Mouse (Mus musculus) limb, embryonic 14.5 days (tissue): ENCODE data around the gene Platr17. TPM values are rescaled to one million over a fixed set of nuclear protein-coding genes. Genes with fewer than 3 reads are reported as not detected.
"Not testable (repeated sequence)": the region's sequence is repeated elsewhere in the genome, so short reads cannot be mapped to it uniquely, and the experiment has no call there.

Experiments
- ATAC-seq: fragments of 200-750 bp; cut with Nextera tagmentation; 2 replicates; pipeline ENCODE4 v1.8.0; 2017; ENCODE audit warnings: low read depth, moderate number of reproducible peaks, moderate TSS enrichment; ENCODE audit not compliant: low FRiP score
- DNase-seq: peaks from one replicate; pipeline ENCODE4 v3.0.0-alpha.2; 2015; ENCODE audit warnings: low spot score
- H3K27ac ChIP-seq: fragments of 300-500 bp; sonication (generic); replicated peaks from 2 replicates; pipeline ENCODE4 v1.5.1; 2014; ENCODE audit warnings: low read depth, mild to moderate bottlenecking, low read length, moderate library complexity, mixed read lengths
- H3K27me3 ChIP-seq: fragments of 300-500 bp; sonication (generic); 2 replicates; pipeline ENCODE4 v1.6.1; 2014; ENCODE audit warnings: low read length, mixed read lengths; ENCODE audit not compliant: control insufficient read depth, insufficient read depth
- H3K36me3 ChIP-seq: fragments of 300-500 bp; sonication (generic); 2 replicates; pipeline ENCODE4 v1.6.1; 2014; ENCODE audit warnings: mild to moderate bottlenecking, low read length, moderate library complexity, mixed read lengths; ENCODE audit not compliant: control insufficient read depth, insufficient read depth
- H3K4me1 ChIP-seq: fragments of 300-500 bp; sonication (generic); 2 replicates; pipeline ENCODE4 v1.6.1; 2014; ENCODE audit warnings: antibody characterized with exemption, low read length, mixed read lengths; ENCODE audit not compliant: control insufficient read depth, insufficient read depth
- H3K4me2 ChIP-seq: fragments of 300-500 bp; sonication (generic); replicated peaks from 2 replicates; pipeline ENCODE4 v1.6.1; 2014; ENCODE audit warnings: low read depth, mild to moderate bottlenecking, low read length, moderate library complexity; ENCODE audit not compliant: severe bottlenecking
- H3K4me3 ChIP-seq: fragments of 300-500 bp; sonication (generic); replicated peaks from 2 replicates; pipeline ENCODE4 v1.5.1; 2014; ENCODE audit warnings: low read length
- H3K9ac ChIP-seq: fragments of 300-500 bp; sonication (generic); 2 replicates; pipeline ENCODE4 v1.6.1; 2014; ENCODE audit warnings: mild to moderate bottlenecking, low read depth, low read length, moderate library complexity; ENCODE audit not compliant: severe bottlenecking
- H3K9me3 ChIP-seq: fragments of 300-500 bp; sonication (generic); 2 replicates; pipeline ENCODE4 v1.6.1; 2016; ENCODE audit warnings: low read length; ENCODE audit not compliant: control insufficient read depth
- POLR2A ChIP-seq: fragments of 200-500 bp; IDR thresholded peaks from 2 replicates; pipeline ENCODE4 v1.8.0; 2012; ENCODE audit warnings: inconsistent platforms, mild to moderate bottlenecking, moderate library complexity, borderline replicate concordance; ENCODE audit not compliant: insufficient read depth, insufficient read length; ENCODE audit errors: extremely low read depth
- WGBS: fragments of 180-500 bp; shearing (Covaris S2); extraction: QIAGEN DNeasy Blood & Tissue Kit; methylation state at CpG from one replicate; pipeline ENCODE4 v1.1.7; 2014; 5-methylcytosine and 5-hydroxymethylcytosine counted together
- polyA plus RNA-seq, 2 experiments: library from polyadenylated mRNA; depleted of rRNA in 1 of 2; stranded (reverse) in 1 of 2; unstranded in 1 of 2; fragments of >200 nt; fragmentation: Nextera tagmentation in 1 of 2; extraction: Ambion mirVana in 1 of 2; gene quantifications; 2 replicates each; pipeline versions ENCODE4 v1.2.1 to v1.2.3; 2012 to 2014

Platr17 gene
- polyA plus RNA-seq, 2 experiments = 0.34 to 0.40 TPM

- WGBS = 45% methylated on average over 6 of the region's 6 CpGs
- no peak overlapping the region for H3K4me3 ChIP-seq
- H3K9me3 ChIP-seq = no peaks in the 10 kb centered on the region
- ATAC-seq = no peak
- TF ChIP-seq POLR2A = no peak
- no peak overlapping the region for H3K4me2 ChIP-seq
- DNase-seq = peak; percentile 58
- no peak overlapping the region for H3K27ac ChIP-seq
- no peaks in the 10 kb centered on the region for H3K36me3 ChIP-seq
- H3K9ac ChIP-seq = no peak overlapping the region
- H3K27me3 ChIP-seq = no peaks in the 10 kb centered on the region
- no peaks in the 10 kb centered on the region for H3K4me1 ChIP-seq
Measured at GRCm38 (mm10) chr17:33897114-33897794, 7.7 kb upstream of the Platr17 start.

GRCm38 (mm10) chr17:33898193-33898592 is 6.7 kb upstream of the Platr17 start:
- not testable (repeated sequence) for H3K4me1 ChIP-seq, H3K4me3 ChIP-seq, H3K9ac ChIP-seq, H3K9me3 ChIP-seq, H3K36me3 ChIP-seq, H3K4me2 ChIP-seq, ATAC-seq, H3K27me3 ChIP-seq, H3K27ac ChIP-seq, DNase-seq
- WGBS = 71% methylated on average over 4 of the region's 4 CpGs

- DNase-seq = no peak
- H3K27ac ChIP-seq = no peak overlapping the region
- WGBS = 71% methylated on average over 4 of the region's 4 CpGs
Measured at GRCm38 (mm10) chr17:33899642-33900041, 5.3 kb upstream of the Platr17 start.

GRCm38 (mm10) chr17:33900281-33900988 is 4.5 kb upstream of the Platr17 start:
- TF ChIP-seq POLR2A = no peak
- no peak for ATAC-seq
- H3K4me2 ChIP-seq = no peak overlapping the region
- no peak overlapping the region for H3K27ac ChIP-seq
- no peaks in the 10 kb centered on the region for H3K27me3 ChIP-seq
- no peaks in the 10 kb centered on the region for H3K9me3 ChIP-seq
- H3K36me3 ChIP-seq = no peaks in the 10 kb centered on the region
- no peaks in the 10 kb centered on the region for H3K4me1 ChIP-seq
- 50% methylated on average over 7 of the region's 7 CpGs for WGBS
- no peak for DNase-seq
- no peak overlapping the region for H3K9ac ChIP-seq
- H3K4me3 ChIP-seq = no peak overlapping the region

More at GRCm38 (mm10) chr17:33899642-33900041, 5.3 kb upstream of the Platr17 start:
- H3K36me3 ChIP-seq = no peaks in the 10 kb centered on the region
- no peaks in the 10 kb centered on the region for H3K4me1 ChIP-seq
- no peak overlapping the region for H3K4me2 ChIP-seq
- no peaks in the 10 kb centered on the region for H3K9me3 ChIP-seq
- no peak for TF ChIP-seq POLR2A
- no peaks in the 10 kb centered on the region for H3K27me3 ChIP-seq
- no peak overlapping the region for H3K4me3 ChIP-seq
- no peak for ATAC-seq
- no peak overlapping the region for H3K9ac ChIP-seq

GRCm38 (mm10) chr17:33900989-33901314 is 4.0 kb upstream of the Platr17 start:
- Histone ChIP-seq H3K4me1 (no peaks in the 10 kb centered on the region), H3K9ac (no peak overlapping the region), H3K27me3 (no peaks in the 10 kb centered on the region), H3K27ac (no peak overlapping the region), H3K9me3 (no peaks in the 10 kb centered on the region), H3K4me2 (no peak overlapping the region), H3K4me3 (no peak overlapping the region), H3K36me3 (no peaks in the 10 kb centered on the region)
- ATAC-seq = no peak
- no peak for DNase-seq
- no peak for TF ChIP-seq POLR2A
- 84% methylated on average over 4 of the region's 4 CpGs for WGBS

DNA sequence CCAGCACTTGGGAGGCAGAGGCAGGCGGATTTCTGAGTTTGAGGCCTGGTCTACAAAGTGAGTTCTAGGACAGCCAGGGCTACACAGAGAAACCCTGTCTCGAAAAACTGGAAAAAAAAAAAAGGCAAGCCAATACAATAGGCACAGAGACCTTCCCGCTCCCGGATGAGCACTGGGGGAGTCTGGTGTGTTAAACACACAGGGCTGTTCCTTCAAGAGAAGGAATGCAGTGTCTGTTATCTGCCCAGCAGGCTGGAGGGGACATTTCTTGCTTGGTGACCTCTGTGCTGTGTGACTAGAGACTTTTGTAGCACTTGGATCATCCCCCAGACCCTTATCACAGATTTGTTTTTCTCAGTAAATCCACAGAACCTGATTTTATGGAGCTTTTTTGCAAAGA is 3.3 kb upstream of the Platr17 start:
- Histone ChIP-seq H3K27ac (no peak overlapping the region), H3K36me3 (no peaks in the 10 kb centered on the region), H3K27me3 (no peaks in the 10 kb centered on the region), H3K4me2 (no peak overlapping the region), H3K4me3 (no peak overlapping the region), H3K9me3 (no peaks in the 10 kb centered on the region), H3K4me1 (no peaks in the 10 kb centered on the region), H3K9ac (no peak overlapping the region)
- TF ChIP-seq POLR2A = no peak
- ATAC-seq = no peak
- DNase-seq = no peak
- 64% methylated on average over 4 of the region's 4 CpGs for WGBS
